Mouse (Mus musculus) lung, postnatal 14 days (tissue): Measurements from ENCODE around the gene Slc36a3.
"Not testable (repeated sequence)": the region's sequence is repeated elsewhere in the genome, so short reads cannot be mapped to it uniquely, and the experiment has no call there.

Experiments
- DNase-seq: peaks from one replicate; pipeline ENCODE4 v3.0.0; 2021

Slc36a3 gene

DNA sequence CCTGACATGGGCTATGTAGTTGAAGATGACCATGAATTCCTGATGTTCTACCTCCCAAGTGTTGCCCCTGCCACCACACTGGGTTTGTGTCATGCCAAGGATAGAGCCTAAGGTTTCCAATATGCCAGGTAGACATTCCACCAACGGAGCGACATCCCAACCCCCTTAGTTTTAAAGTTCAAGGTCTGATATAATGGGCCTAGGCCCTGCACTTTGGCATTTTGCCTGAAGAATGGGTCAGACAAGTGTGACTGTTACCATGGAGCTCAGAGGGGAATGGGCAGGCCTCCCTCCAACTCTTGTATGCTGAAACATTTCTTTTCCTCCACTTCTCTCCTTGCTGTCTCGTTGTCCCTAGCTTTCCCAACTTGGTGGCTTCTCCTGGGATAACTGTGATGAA, 48.3 kb downstream of the Slc36a3 start:
- no peak for DNase-seq

DNA sequence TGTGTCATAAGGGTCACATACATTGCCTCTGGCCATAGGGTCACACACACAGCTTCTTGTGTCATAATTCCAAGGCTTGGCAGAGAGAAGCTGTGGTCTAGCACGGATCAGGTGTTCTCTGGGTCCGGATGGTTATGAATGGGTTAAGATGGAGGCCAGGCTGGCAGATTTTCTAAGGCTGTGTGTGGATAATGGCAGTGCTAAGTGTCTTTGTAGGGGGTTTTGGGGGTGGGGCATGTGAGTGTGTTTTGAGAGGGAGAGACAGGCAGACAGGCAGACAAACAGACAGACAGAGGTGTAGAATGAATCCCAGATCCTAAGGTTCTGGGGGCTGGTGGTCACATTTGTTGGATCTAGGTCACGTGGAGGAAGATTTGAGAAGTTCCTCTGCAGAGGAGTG, 49.5 kb downstream of the Slc36a3 start:
- DNase-seq: no peak

DNA sequence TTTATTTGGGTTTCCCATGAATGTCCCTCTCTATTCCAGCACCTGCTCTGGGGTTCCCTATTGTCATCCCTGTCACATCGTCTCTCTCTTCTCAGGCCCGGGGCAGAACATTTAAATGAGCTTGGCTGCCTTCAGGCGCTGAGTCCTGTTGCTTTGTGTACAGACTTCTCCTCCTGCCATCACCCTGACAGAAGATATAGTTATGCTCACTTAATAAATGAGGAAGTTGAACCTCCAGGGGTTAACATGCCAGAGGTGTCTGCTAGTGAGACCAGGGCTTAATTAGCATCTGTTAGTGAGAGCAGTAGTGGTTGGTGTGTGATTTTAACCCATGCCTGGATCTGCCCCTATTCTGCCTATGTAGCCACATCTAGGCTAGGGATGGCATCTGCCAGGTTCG, 51.6 kb downstream of the Slc36a3 start:
- no peak for DNase-seq

DNA sequence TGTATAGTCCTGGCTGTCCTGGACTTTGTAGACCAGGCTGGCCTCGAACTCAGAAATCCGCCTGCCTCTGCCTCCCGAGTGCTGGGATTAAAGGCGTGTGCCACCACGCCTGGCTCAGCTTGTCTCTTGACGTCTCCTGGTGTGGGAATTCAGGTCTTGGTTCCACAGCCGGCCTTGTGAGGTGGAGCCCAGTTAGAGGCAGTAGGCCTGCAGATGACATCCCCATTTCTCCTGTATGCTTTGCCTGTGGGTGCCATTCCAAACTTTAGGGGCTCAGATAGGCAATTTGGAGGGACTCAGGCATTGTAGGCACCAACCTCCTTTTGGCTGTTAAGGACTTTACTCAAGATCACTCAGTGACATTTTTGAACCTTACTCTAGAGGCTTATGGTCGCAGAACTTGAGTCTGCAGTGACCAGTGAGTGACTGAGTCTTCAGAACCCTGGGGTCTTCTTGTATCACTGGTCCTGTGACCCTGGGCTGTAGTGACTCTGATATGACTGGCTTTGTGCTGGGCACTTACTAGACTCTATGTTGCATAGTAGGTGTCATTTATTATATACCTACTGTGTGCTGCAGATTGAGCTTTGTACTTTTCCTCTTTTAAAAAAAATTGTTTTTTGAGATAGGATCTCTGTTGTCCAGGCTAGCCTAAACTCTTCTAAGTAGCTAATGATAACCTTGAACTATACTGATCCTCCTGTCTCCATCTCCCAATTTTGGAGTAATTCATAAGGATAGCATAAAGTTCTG, 52.3 kb downstream of the Slc36a3 start:
- DNase-seq: no peak

DNA sequence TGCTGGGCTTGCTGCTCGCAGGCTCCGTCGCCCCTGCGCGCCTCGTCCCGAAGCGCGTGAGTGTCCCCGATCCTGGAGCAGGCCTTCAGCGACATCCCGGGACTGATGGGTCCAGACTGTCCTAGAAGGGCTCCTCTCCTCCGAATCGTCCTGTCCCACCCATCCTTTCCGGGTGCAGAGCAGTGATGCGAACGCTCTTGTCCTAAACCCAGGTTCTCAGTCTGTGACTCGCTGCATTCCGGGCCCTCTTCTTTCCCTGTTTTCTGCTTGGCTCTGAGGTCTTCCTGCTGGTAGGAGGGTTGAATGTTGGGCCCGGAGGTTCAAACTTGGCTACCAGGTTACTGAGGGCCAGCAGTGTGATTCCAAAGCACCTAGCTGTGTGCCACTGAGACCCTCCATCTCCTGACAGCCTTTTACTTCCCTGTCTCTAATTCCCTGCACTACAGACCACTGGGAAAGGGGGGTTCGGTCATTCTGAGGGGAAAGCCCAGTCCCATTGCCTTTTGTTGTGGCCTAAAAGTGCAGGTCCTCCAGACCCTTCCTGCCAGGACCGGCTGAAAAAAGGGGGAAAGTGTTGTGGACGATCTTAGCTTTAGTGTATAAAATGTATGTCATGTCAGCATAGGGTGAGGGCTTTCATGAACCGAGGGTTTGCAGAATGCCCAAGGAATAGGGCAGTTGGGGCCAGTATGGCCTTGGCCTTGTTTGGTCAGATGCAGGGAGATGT, 53.2 kb downstream of the Slc36a3 start:
- no peak for DNase-seq

DNA sequence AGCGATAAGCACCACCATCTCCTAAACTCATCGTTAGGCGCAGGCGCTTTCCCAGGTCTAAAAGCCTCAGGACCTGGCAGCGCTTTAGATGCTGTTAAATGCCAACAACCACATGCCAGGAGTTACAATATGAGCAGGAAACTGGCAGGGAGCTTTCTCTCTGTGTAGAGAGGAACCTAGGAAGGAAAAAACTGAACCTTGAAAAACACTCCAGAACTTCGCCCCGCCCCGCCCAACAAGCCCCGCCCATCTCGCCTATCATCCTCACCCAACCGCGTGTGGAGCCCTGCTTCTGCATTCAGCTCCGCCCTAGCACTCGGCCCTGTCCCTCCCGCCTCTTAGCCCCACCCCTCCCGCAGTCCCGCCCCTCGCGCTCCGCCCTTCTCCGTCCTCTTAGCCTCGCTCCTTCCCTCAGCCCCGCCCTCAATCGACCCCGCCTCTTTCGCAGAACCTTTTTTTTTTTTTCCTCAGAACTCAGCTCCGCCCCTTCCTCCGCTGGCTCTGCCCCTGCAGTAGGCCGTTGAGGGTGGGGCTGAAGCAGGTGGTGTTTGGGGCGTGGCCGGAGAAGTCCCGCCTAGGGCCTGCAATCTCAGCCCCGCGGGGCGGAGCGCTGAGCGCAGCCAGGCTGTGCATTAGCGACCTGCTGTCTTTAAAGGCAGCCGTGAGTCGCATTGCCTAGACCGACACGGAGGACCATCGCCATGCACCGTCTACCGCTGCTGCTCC, 53.9 kb downstream of the Slc36a3 start, which contains the start of gene Gm2a:
TSS of gene Gm2a (plus strand) at position 653 of the 726 bp plus-strand sequence.
- peak; percentile 95 for DNase-seq

DNA sequence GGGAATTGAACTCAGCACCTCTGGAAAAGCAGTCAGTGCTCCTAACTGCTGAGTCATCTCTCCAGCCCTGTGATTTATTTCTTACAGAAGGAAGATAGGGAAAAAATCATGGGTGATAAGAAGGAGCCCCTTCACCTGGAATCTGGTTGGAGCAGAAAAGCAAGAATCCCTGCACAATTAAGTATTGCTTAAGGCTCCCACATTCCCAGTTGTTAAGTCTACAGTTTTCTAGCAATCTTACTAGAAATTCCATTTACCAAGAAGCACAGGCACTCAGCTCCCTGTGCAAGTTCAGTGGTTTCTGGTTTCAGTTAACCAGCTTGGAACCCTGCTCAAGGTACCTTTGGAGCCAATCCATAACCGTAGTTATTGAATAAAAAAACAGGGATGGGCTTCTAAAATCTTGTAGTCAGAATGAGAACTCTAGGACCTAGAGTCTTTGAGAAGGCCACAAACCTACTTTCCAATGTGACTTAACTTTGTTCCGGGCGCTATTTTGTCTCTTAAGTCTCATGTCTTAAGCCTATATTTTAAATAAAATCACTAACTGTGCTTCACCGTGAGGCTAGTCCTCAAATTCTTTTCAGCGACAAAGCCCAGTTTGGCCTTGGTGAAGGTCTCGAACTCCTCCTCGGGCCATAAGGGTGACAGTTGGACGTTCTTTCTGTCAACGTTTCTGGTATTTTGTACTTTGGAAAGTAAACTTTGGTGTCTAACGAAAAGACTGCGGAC, 54.6 kb downstream of the Slc36a3 start:
- DNase-seq: no peak

DNA sequence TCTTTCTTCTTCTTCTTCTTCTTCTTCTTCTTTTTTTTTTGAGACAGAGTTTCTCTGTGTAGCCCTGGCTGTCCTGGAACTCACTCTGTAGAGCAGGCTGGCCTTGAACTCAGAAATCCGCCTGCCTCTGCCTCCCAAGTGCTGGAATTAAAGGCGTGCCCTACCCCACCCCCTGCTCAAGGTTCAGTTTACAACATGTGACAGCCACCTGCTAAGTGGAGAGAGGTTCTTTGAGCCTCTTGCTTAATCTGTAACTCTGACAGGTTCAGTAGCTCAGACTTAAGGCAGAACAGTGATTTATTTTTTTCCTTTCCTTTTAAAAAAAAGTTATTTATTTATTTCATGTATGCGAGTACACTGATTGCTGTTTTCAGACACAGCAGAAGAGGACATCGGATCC, 55.2 kb downstream of the Slc36a3 start:
- DNase-seq: not testable (repeated sequence)

DNA sequence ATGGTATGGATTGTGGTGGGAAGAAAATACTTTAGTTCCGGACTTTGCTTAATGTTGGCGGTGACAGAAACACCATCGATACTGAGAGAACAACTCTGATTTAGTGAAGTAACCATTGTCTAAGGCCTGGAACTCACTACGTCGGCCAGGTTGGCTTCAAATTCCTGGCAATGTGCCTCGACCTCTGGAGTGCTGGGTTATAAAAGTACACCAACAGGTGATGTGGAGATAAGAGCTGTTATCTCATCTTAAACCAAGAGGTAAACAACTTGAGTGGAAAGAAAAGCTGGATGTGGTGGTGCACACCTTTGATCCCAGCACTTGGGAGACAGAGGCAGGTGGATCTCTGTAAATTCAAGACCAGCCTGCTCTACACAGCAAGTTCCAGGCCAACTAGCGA, 58.4 kb downstream of the Slc36a3 start:
- no peak for DNase-seq

DNA sequence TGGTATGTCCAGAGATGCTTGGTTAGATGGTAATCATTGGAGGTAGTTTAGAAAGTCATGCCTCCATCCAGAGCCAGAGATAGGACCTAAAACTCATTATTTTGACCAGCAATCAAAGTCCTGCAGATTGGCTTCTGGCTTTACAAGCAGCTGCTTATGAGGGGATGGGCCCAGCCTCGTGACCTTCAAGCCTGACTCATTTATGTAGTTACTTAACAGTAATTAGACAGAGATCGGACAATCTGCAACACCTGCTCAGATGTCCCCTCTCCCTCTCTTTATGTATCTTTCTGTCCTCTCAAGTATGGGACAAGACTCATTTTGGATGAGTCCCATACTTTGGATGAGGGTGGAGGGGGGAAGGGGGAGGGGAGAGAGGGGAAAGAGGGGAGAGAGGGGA, 61.6 kb downstream of the Slc36a3 start:
- no peak for DNase-seq

DNA sequence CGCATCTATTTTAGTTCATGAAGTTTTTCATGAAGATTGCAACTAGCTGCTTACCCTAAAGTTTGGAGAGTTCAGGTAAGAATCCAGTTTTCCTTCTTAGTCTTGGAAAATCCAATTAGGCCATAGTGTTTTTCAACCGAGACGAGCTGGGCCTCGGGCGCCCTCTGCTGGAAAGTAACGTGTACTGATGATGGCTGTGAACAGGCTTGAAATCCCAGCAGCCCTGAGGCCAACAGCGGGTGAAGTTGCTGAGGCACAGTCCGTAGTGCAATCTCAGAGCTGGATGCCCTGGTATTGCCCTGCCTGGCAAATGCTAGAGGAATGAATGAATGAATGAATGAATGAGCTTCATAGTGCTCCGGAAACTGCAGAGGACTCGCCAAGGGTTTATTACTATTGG, 64.5 kb downstream of the Slc36a3 start:
- DNase-seq: peak; percentile 78

DNA sequence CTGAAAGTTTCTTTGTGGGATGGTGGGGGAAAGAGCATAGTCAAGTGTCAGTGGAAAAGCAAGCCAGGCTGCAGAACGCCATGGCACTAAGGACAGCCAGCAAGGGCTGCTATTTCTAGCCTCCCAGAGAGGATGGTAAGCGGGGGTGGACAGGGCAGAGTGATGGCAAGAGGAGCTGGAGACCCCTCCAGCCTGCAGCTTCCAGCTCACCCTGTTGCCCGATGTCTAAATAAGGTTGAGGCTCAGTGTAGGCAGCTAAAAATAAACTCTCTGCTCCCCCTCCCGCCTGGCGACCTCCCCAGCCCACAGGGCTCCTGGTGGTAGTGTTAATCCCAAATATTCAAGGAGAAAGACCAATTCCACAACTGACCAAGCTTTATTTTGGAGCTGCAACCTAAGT, 66.1 kb downstream of the Slc36a3 start:
- DNase-seq: no peak

DNA sequence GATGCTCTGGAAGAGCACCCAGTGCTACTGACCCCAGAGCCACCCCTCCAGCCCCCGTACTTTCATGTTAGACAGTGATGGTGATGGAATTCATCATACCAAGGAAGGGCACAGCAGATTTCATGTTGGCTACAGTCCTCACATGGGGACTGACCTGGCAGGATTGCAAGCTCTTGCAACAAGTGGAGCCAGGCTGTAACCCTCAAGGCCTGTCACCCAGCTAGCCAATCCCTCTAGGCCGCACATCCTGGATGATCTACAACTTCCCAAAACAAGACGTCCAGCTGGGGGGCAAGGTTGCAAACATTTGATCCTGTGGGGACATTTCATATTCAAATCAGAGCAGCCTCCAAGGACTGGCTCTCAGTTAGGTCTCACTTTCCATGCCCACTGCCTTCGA, 66.9 kb downstream of the Slc36a3 start:
- DNase-seq: peak; percentile 40

DNA sequence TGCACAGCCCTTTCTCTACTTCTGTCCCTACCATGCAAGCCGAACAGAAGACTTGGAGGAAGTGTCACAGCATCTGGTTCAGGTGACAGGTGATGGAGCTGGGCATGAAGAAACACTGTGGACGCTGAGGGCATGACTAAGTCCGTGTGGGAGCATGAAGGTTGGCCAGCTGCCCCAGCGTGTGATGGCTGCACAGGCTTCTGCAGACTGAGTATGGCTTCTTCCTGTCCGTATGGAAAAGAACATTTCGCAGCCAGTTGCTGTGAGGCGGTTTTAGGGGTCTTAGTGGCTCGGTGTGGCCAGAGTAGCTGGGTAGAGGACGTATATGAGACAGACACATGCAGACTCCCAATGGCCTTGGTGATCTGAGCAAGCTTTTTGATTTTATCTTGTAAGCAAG, 70.3 kb downstream of the Slc36a3 start:
- DNase-seq: no peak

DNA sequence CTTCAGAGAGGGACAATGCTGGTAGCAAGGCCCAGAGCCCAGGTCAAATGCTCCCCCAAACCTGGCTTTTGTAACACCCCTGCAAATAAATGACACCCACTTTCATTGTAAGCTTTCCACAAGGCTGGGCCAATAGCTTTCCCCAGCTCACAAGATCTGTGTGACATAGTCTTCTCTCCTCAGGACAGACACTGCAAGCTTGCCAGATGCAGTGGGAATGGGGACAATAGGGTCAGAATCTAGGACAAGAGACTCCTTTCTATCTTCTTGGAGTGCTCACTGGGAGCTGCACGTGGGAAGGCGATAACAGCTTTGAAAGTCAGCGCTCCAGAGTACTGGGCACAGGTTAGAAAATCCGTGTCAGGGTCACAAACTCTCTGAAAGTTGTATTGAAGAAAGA, 72.3 kb downstream of the Slc36a3 start:
- DNase-seq: no peak

DNA sequence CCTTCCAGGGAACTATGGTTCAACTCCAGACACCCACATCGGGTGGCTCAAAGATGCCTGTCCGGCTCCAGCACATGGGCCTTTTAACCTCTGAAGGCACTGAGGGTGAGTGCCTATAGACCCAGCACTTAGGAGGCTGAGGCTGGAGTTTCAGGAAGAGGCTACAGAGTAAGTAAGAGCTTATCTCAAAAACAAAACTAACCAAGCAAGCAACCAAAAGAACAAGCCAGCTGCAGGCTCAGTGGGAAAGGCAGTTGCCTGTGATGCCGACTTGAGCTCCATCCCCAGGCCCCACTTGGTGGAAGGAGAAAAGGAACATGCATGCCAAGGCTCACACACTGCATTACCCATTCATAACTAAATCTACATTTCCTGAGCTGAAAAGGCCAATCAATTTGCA, 73.0 kb downstream of the Slc36a3 start:
- DNase-seq: no peak

DNA sequence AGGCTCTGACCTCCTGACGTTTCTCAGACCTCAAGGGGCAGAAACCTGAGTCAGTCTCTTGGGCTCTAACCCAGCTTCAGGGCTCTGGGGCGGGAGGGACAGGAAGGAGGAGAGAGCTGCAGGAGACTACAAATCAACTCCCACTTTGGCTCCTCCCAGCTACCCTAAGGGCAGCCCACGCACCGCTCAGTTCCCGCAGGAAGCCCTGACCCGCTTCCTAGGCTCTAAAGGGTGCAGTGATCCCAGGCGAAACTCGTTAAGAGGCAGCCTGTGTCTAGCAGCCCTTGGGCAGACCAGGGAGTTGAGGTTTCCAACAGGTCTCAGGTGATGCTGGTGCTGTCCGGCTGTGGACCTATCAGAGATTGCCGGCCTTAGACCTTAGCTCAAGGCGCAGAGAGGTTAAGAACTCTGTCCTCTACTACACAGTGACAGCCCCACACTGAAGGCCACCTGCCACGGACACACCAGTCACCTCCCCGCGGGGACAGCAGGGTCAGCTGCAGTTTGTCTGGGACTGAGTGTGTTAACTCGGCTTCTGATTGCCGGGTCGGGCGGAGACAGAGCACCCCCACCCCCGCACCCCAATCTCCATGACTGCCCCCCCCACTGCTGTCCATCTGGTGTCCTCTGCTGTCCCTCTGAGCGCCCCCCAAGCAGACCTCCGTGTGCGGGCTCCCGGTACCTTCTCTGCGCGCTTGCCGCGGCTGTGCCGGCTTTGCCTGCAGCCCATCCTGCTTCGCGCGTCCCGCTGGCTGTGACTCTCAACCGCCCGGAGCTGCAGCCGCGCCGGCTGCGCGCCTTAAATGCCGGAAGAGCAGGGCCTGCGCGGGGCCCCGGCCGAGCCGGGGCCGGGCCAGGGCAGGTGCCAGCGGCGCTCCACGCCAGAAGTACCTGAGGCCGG, 73.9 kb downstream of the Slc36a3 start, which contains the start of gene Ccdc69:
TSS of gene Ccdc69 (minus strand) at position 801 of the 901 bp plus-strand sequence.
- DNase-seq: peak; percentile 50

DNA sequence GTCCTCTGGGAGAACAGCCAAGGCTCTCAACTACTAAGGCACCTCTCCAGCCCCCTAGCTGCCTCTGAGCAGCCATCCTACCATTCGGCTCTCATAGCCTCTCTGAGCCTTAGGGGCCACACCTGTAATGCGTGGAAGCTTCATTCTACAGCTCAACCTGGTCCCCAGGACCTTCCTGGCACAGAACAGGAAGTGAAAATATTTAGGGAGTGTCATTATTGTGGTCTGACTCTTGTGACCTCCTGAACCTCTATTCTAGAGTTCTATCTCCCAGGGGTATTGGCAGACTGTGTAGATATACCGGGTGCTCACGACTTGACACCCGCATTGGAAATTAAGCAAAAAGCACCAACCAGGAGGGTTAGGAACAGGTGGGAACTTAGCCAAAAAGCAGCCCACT, 75.3 kb downstream of the Slc36a3 start:
- no peak for DNase-seq

DNA sequence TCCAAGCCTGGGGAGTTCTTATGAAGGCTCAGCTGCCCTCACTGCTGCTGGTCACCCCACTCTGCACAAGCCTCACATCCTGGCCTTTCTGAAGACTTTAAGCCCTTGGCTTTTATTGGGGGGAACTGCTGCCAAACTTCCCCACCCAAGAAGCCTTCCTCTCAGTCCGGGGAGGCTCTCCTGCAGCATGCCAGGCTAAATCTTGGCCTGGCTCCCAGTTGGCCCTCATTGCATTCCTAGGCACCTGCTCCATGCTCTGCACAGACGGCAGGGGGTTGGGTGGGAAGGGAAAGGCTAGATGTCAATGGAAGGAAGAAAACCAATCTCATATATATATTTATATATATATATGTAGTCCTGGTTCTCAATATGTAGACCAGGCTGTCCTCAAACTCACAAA, 75.9 kb downstream of the Slc36a3 start:
- DNase-seq: peak; percentile 39
